Mouse (Mus musculus) forebrain, embryonic 11.5 days (tissue): ENCODE measurements around the gene Slc41a3. TPM values are rescaled to one million over a fixed set of nuclear protein-coding genes. Genes with fewer than 3 reads are reported as not detected.
A peak's percentile ranks its signal among the peaks of the same experiment; 100 is the strongest.

Experiments
- ATAC-seq: fragments of 200-750 bp; cut with Nextera tagmentation; replicated peaks from 2 replicates; pipeline ENCODE4 v1.8.0; 2017; ENCODE audit warnings: moderate TSS enrichment; ENCODE audit not compliant: low FRiP score
- DNase-seq: peaks from one replicate; pipeline ENCODE4 v3.0.0-alpha.2; 2017; ENCODE audit warnings: low spot score
- H3K27ac ChIP-seq: fragments of 300-500 bp; sonication (generic); 2 replicates; pipeline ENCODE4 v1.5.1; 2014; ENCODE audit warnings: low read depth, low read length
- H3K27me3 ChIP-seq: fragments of 300-500 bp; sonication (generic); 2 replicates; pipeline ENCODE4 v1.6.1; 2014; ENCODE audit warnings: mild to moderate bottlenecking, low read length, mixed read lengths; ENCODE audit not compliant: control insufficient read depth, insufficient read depth
- H3K36me3 ChIP-seq: fragments of 300-500 bp; sonication (generic); 2 replicates; pipeline ENCODE4 v1.6.1; 2014; ENCODE audit warnings: mild to moderate bottlenecking, low read length, moderate library complexity, mixed read lengths; ENCODE audit not compliant: control insufficient read depth, insufficient read depth
- H3K4me1 ChIP-seq: fragments of 300-500 bp; sonication (generic); replicated peaks from 2 replicates; pipeline ENCODE4 v1.6.1; 2014; ENCODE audit warnings: low read length, mixed read lengths; ENCODE audit not compliant: control insufficient read depth, insufficient read depth
- H3K4me2 ChIP-seq: fragments of 300-500 bp; sonication (generic); 2 replicates; pipeline ENCODE4 v1.6.1; 2014; ENCODE audit warnings: low read depth, mild to moderate bottlenecking, low read length, moderate library complexity, mixed read lengths; ENCODE audit not compliant: severe bottlenecking
- H3K4me3 ChIP-seq: fragments of 300-500 bp; sonication (generic); 2 replicates; pipeline ENCODE4 v1.5.1; 2014; ENCODE audit warnings: low read depth, low read length
- H3K9ac ChIP-seq: fragments of 300-500 bp; sonication (generic); 2 replicates; pipeline ENCODE4 v1.6.1; 2014; ENCODE audit warnings: low read length
- H3K9me3 ChIP-seq: fragments of 300-500 bp; sonication (generic); 2 replicates; pipeline ENCODE4 v1.6.1; 2016; ENCODE audit warnings: low read length, mixed read lengths; ENCODE audit not compliant: control insufficient read depth
- WGBS: fragments of 180-500 bp; shearing (Covaris S2); extraction: QIAGEN DNeasy Blood & Tissue Kit; methylation state at CpG from one replicate; pipeline ENCODE4 v1.1.7; 2014; 5-methylcytosine and 5-hydroxymethylcytosine counted together
- polyA plus RNA-seq: library from polyadenylated mRNA; unstranded; fragments of >200 nt; fragmentation: Nextera tagmentation; extraction: Ambion mirVana; gene quantifications from 2 replicates; pipeline ENCODE4 v1.2.1, GENCODE M21; 2014

Slc41a3 gene
- 2.2 and 2.4 TPM in 2 replicates for polyA plus RNA-seq

GRCm38 (mm10) chr6:90604533-90605297, at the start of gene Slc41a3:
Gene Slc41a3 (plus strand): TSS chr6:90604725.
- Histone ChIP-seq H3K9me3 (no peaks in the 10 kb centered on the region), H3K4me3 (peak within 1 kb of the TSS; percentile 52), H3K4me2 (peak within 1 kb of the TSS; percentile 89), H3K36me3 (no peaks in the 10 kb centered on the region), H3K4me1 (0 out of 2 replicates have a peak, but pooled peaks cover 2% of the 10 kb centered on the region), H3K27me3 (peaks cover 5% of the 10 kb centered on the region; the same call in 1 of the 2 replicates), H3K27ac (no peak within 1 kb of the TSS), H3K9ac (peak within 1 kb of the TSS; percentile 72)
- 1% methylated on average over 46 of the region's 49 CpGs for WGBS
- DNase-seq: peak; percentile 92
- peak; percentile 94 for ATAC-seq

- Histone ChIP-seq H3K9ac (no peak overlapping the region), H3K4me1 (peaks cover 4% of the 10 kb centered on the region; the same call in 1 of the 2 replicates), H3K4me2 (no peak overlapping the region), H3K36me3 (no peaks in the 10 kb centered on the region), H3K27ac (no peak overlapping the region), H3K9me3 (no peaks in the 10 kb centered on the region), H3K27me3 (no peaks in the 10 kb centered on the region), H3K4me3 (no peak overlapping the region)
- DNase-seq (no peak), ATAC-seq (no peak)
- WGBS: 92% methylated on average over 2 of the region's 2 CpGs
Observed at GRCm38 (mm10) chr6:90556534-90557058, 47.9 kb upstream of the Slc41a3 start.

- Histone ChIP-seq H3K4me1 (peaks cover 4% of the 10 kb centered on the region; the same call in 1 of the 2 replicates), H3K4me2 (no peak overlapping the region), H3K27ac (no peak overlapping the region), H3K9ac (no peak overlapping the region), H3K9me3 (no peaks in the 10 kb centered on the region), H3K27me3 (no peaks in the 10 kb centered on the region), H3K4me3 (no peak overlapping the region), H3K36me3 (no peaks in the 10 kb centered on the region)
- ATAC-seq (no peak), DNase-seq (no peak)
- WGBS: 94% methylated on average over 7 of the region's 7 CpGs
Observed at GRCm38 (mm10) chr6:90557077-90557476, 47.4 kb upstream of the Slc41a3 start.

GRCm38 (mm10) chr6:90557829-90558693, 46.5 kb upstream of the Slc41a3 start:
- WGBS: 67% methylated on average over 6 of the region's 6 CpGs
- no peak overlapping the region for H3K4me3 ChIP-seq

GRCm38 (mm10) chr6:90560390-90561058, 44.0 kb upstream of the Slc41a3 start:
- H3K9me3 ChIP-seq: no peaks in the 10 kb centered on the region
- no peak overlapping the region for H3K4me3 ChIP-seq
- H3K4me2 ChIP-seq: no peak overlapping the region
- no peak for DNase-seq
- no peak overlapping the region for H3K9ac ChIP-seq
- WGBS: 88% methylated on average over 3 of the region's 3 CpGs
- no peak for ATAC-seq
- H3K36me3 ChIP-seq: no peaks in the 10 kb centered on the region
- no peak overlapping the region for H3K27ac ChIP-seq
- peaks cover 4% of the 10 kb centered on the region; the same call in 1 of the 2 replicates for H3K4me1 ChIP-seq
- no peaks in the 10 kb centered on the region for H3K27me3 ChIP-seq

More at GRCm38 (mm10) chr6:90557829-90558693, 46.5 kb upstream of the Slc41a3 start:
- ATAC-seq: no peak
- H3K4me1 ChIP-seq: peaks cover 4% of the 10 kb centered on the region; the same call in 1 of the 2 replicates
- no peak overlapping the region for H3K4me2 ChIP-seq
- H3K9me3 ChIP-seq: no peaks in the 10 kb centered on the region
- no peak overlapping the region for H3K27ac ChIP-seq
- no peak overlapping the region for H3K9ac ChIP-seq
- no peak for DNase-seq
- H3K36me3 ChIP-seq: no peaks in the 10 kb centered on the region
- no peaks in the 10 kb centered on the region for H3K27me3 ChIP-seq

- whole genome bisulfite sequencing: 45% methylated on average over 2 of the region's 2 CpGs
- H3K27ac ChIP-seq: 0 out of 2 replicates have a peak overlapping the region, but pooled peaks have one; percentile 7
Observed at GRCm38 (mm10) chr6:90561234-90561781, 43.2 kb upstream of the Slc41a3 start.

GRCm38 (mm10) chr6:90564240-90564639, 40.3 kb upstream of the Slc41a3 start:
- no peak for DNase-seq
- H3K36me3 ChIP-seq: no peaks in the 10 kb centered on the region
- no peak for ATAC-seq
- no peaks in the 10 kb centered on the region for H3K27me3 ChIP-seq
- no peaks in the 10 kb centered on the region for H3K9me3 ChIP-seq
- no peak overlapping the region for H3K4me2 ChIP-seq
- no peak overlapping the region for H3K27ac ChIP-seq
- peaks cover 4% of the 10 kb centered on the region; the same call in 1 of the 2 replicates for H3K4me1 ChIP-seq
- WGBS: 86% methylated on average over 9 of the region's 9 CpGs
- no peak overlapping the region for H3K4me3 ChIP-seq
- no peak overlapping the region for H3K9ac ChIP-seq

More at GRCm38 (mm10) chr6:90561234-90561781, 43.2 kb upstream of the Slc41a3 start:
- Histone ChIP-seq H3K4me2 (no peak overlapping the region), H3K9ac (no peak overlapping the region), H3K9me3 (no peaks in the 10 kb centered on the region), H3K36me3 (no peaks in the 10 kb centered on the region), H3K27me3 (no peaks in the 10 kb centered on the region), H3K4me3 (no peak overlapping the region), H3K4me1 (peaks cover 4% of the 10 kb centered on the region; the same call in 1 of the 2 replicates)
- no peak for DNase-seq
- ATAC-seq: peak; percentile 78
